Mouse (Mus musculus): ENCODE results near the gene Hoga1. TPM values are rescaled to one million over a fixed set of nuclear protein-coding genes. Genes with fewer than 3 reads are reported as not detected.

Gene Hoga1
- polyA plus RNA-seq, 1 experiment from 2014 or later, result 21.1 TPM

DNA sequence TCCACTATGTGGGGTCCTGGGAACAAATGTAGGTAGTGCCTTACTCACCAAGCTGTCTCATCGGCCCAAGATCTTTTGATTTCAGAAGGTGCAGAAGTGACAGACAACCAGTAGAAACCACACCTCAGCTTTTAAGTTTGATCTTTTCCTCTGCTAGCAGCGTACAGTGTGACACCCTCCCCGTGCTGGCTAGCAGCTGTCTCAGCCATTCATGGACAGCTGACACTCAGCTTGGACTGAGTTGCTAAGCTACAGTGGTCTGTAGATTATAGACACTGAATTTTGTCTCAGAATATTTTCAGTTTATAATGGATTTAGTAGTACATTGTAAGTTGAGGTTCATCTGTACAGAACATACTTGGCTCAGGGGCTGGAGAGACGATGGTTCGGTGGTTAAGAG lies 14.3 kb upstream of the Hoga1 start:
- Histone ChIP-seq H3K9ac (no peak overlapping the region), H3K27me3 (no peaks in the 10 kb centered on the region), H3K4me2 (no peak overlapping the region), H3K4me3 (replicated peaks) (no peak overlapping the region), H3K36me3 (peaks cover 28% of the 10 kb centered on the region), H3K4me1 (peaks cover 12% of the 10 kb centered on the region), H3K27ac (no peak overlapping the region), H3K9me3 (replicated peaks) (no peaks in the 10 kb centered on the region)
- WGBS, result 83% methylated on average over 5 of the region's 5 CpGs
- no peak for ATAC-seq (replicated peaks; ENCODE audit: low FRiP score)

GRCm38 (mm10) chr19:42033611-42034010 lies 11.8 kb upstream of the Hoga1 start:
- Histone ChIP-seq H3K9me3 (replicated peaks) (no peaks in the 10 kb centered on the region), H3K4me2 (no peak overlapping the region), H3K36me3 (peaks cover 28% of the 10 kb centered on the region), H3K9ac (no peak overlapping the region), H3K27me3 (no peaks in the 10 kb centered on the region), H3K4me3 (replicated peaks) (no peak overlapping the region), H3K27ac (no peak overlapping the region), H3K4me1 (peaks cover 12% of the 10 kb centered on the region)
- WGBS, result 88% methylated on average over 14 of the region's 14 CpGs
- no peak for ATAC-seq (replicated peaks; ENCODE audit: low FRiP score)

- H3K9me3 ChIP-seq (replicated peaks), result no peaks in the 10 kb centered on the region
- 0 out of 2 replicates have a peak overlapping the region, but pooled peaks have one; percentile 19 for H3K27ac ChIP-seq
- H3K36me3 ChIP-seq, result peaks cover 28% of the 10 kb centered on the region
- no peak for ATAC-seq (replicated peaks; ENCODE audit: low FRiP score)
- WGBS, result 88% methylated on average over 9 of the region's 9 CpGs
- H3K4me1 ChIP-seq, result peaks cover 12% of the 10 kb centered on the region
- H3K27me3 ChIP-seq, result no peaks in the 10 kb centered on the region
- no peak overlapping the region for H3K4me2 ChIP-seq
- H3K4me3 ChIP-seq (replicated peaks), result no peak overlapping the region
- no peak overlapping the region for H3K9ac ChIP-seq
Measured at GRCm38 (mm10) chr19:42034146-42034775, 11.1 kb upstream of the Hoga1 start.

GRCm38 (mm10) chr19:42034881-42035455 lies 10.4 kb upstream of the Hoga1 start:
- Histone ChIP-seq H3K27me3 (0 out of 2 replicates have a peak, but pooled peaks cover 2% of the 10 kb centered on the region), H3K9ac (no peak overlapping the region), H3K4me2 (no peak overlapping the region), H3K4me1 (peaks cover 12% of the 10 kb centered on the region), H3K36me3 (peaks cover 28% of the 10 kb centered on the region), H3K27ac (0 out of 2 replicates have a peak overlapping the region, but pooled peaks have one; percentile 19), H3K9me3 (replicated peaks) (no peaks in the 10 kb centered on the region), H3K4me3 (replicated peaks) (no peak overlapping the region)
- 50% methylated on average over 11 of the region's 11 CpGs for WGBS
- peak; percentile 17; the same call in 1 of the 2 replicates for ATAC-seq (replicated peaks; ENCODE audit: low FRiP score)

- Histone ChIP-seq H3K9ac (no peak within 1 kb of the TSS), H3K4me2 (no peak within 1 kb of the TSS), H3K27ac (0 out of 2 replicates have a peak within 1 kb of the TSS, but pooled peaks have one; percentile 19), H3K4me3 (replicated peaks) (no peak within 1 kb of the TSS), H3K9me3 (replicated peaks) (no peaks in the 10 kb centered on the region), H3K36me3 (peaks cover 28% of the 10 kb centered on the region), H3K4me1 (peaks cover 12% of the 10 kb centered on the region), H3K27me3 (0 out of 2 replicates have a peak, but pooled peaks cover 7% of the 10 kb centered on the region)
- ATAC-seq (replicated peaks; ENCODE audit: low FRiP score), result peak; percentile 88
- WGBS, result 64% methylated on average over 19 of the region's 19 CpGs
Measured at GRCm38 (mm10) chr19:42035456-42036248, 9.8 kb upstream of the Hoga1 start, which contains the start of gene Ankrd2. TSS of gene Ankrd2 (plus strand) at chr19:42036000.

GRCm38 (mm10) chr19:42036357-42036756 lies 9.1 kb upstream of the Hoga1 start:
- H3K36me3 ChIP-seq, result peaks cover 28% of the 10 kb centered on the region
- H3K4me2 ChIP-seq, result no peak overlapping the region
- WGBS, result 86% methylated on average over 3 of the region's 3 CpGs
- no peak overlapping the region for H3K4me3 ChIP-seq (replicated peaks)
- ATAC-seq (replicated peaks; ENCODE audit: low FRiP score), result no peak
- no peak overlapping the region for H3K9ac ChIP-seq
- H3K9me3 ChIP-seq (replicated peaks), result no peaks in the 10 kb centered on the region
- 0 out of 2 replicates have a peak, but pooled peaks cover 7% of the 10 kb centered on the region for H3K27me3 ChIP-seq
- no peak overlapping the region for H3K27ac ChIP-seq
- peaks cover 12% of the 10 kb centered on the region for H3K4me1 ChIP-seq

- Histone ChIP-seq H3K4me2 (no peak overlapping the region), H3K4me3 (replicated peaks) (no peak overlapping the region), H3K27ac (no peak overlapping the region), H3K9me3 (replicated peaks) (no peaks in the 10 kb centered on the region), H3K4me1 (peaks cover 12% of the 10 kb centered on the region), H3K27me3 (0 out of 2 replicates have a peak, but pooled peaks cover 7% of the 10 kb centered on the region), H3K36me3 (peaks cover 24% of the 10 kb centered on the region), H3K9ac (no peak overlapping the region)
- WGBS, result 70% methylated on average over 11 of the region's 11 CpGs
- ATAC-seq (replicated peaks; ENCODE audit: low FRiP score), result no peak
Measured at GRCm38 (mm10) chr19:42037167-42037702, 8.2 kb upstream of the Hoga1 start.

GRCm38 (mm10) chr19:42038310-42038709 lies 7.1 kb upstream of the Hoga1 start:
- Histone ChIP-seq H3K9ac (no peak overlapping the region), H3K36me3 (peaks cover 13% of the 10 kb centered on the region), H3K27me3 (0 out of 2 replicates have a peak, but pooled peaks cover 7% of the 10 kb centered on the region), H3K4me3 (replicated peaks) (no peak overlapping the region), H3K4me1 (peaks cover 12% of the 10 kb centered on the region), H3K27ac (no peak overlapping the region), H3K9me3 (replicated peaks) (no peaks in the 10 kb centered on the region), H3K4me2 (no peak overlapping the region)
- 89% methylated on average over 12 of the region's 12 CpGs for WGBS
- no peak for ATAC-seq (replicated peaks; ENCODE audit: low FRiP score)

- Histone ChIP-seq H3K4me3 (replicated peaks) (no peak overlapping the region), H3K9ac (no peak overlapping the region), H3K27me3 (0 out of 2 replicates have a peak, but pooled peaks cover 7% of the 10 kb centered on the region), H3K36me3 (no peaks in the 10 kb centered on the region), H3K9me3 (replicated peaks) (no peaks in the 10 kb centered on the region), H3K4me2 (no peak overlapping the region), H3K27ac (no peak overlapping the region), H3K4me1 (peaks cover 8% of the 10 kb centered on the region)
- no peak for ATAC-seq (replicated peaks; ENCODE audit: low FRiP score)
- WGBS, result 97% methylated on average over 6 of the region's 6 CpGs
Measured at GRCm38 (mm10) chr19:42043988-42044387, 1.4 kb upstream of the Hoga1 start.

- Histone ChIP-seq H3K4me3 (replicated peaks) (no peak overlapping the region), H3K27ac (no peak overlapping the region), H3K36me3 (no peaks in the 10 kb centered on the region), H3K4me1 (peaks cover 17% of the 10 kb centered on the region), H3K27me3 (no peaks in the 10 kb centered on the region), H3K9me3 (replicated peaks) (no peaks in the 10 kb centered on the region), H3K9ac (no peak overlapping the region), H3K4me2 (no peak overlapping the region)
- no peak for ATAC-seq (replicated peaks; ENCODE audit: low FRiP score)
- 88% methylated on average over 1 of the region's 1 CpGs for WGBS
Measured at GRCm38 (mm10) chr19:42050251-42050650, 4.8 kb downstream of the Hoga1 start.

DNA sequence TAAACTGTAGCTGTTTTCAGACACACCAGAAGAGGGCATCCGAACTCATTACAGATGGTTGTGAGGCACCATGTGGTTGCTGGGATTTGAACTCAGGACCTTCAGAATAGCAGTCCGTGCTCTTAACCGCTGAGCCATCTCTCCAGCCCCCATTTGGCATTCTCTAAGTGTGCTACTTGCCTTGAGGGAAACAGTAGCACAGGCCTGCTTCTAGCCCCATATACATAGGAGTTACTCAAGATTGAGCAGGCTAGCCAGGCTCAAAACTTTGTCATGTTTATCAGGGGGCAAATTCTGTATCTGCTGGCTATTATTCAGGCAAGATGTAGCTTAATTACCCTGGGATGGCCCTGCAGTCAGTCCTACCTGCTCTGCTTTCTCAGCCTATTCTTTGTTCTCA lies 5.9 kb downstream of the Hoga1 start:
- no peaks in the 10 kb centered on the region for H3K9me3 ChIP-seq (replicated peaks)
- H3K9ac ChIP-seq, result no peak overlapping the region
- no peak for ATAC-seq (replicated peaks; ENCODE audit: low FRiP score)
- WGBS, result 90% methylated on average over 3 of the region's 3 CpGs
- no peak overlapping the region for H3K4me2 ChIP-seq
- H3K4me3 ChIP-seq (replicated peaks), result no peak overlapping the region
- H3K36me3 ChIP-seq, result no peaks in the 10 kb centered on the region
- no peak overlapping the region for H3K27ac ChIP-seq
- H3K4me1 ChIP-seq, result peaks cover 9% of the 10 kb centered on the region; the same call in 1 of the 2 replicates
- no peaks in the 10 kb centered on the region for H3K27me3 ChIP-seq
